Mouse (Mus musculus) testis, postnatal 10 days (tissue): ENCODE results near the gene 4930451I11Rik.
A peak's percentile ranks its signal among the peaks of the same experiment; 100 is the strongest.

Source experiments
- DNase-seq: peaks from one replicate; pipeline ENCODE4 v3.0.0; 2021; ENCODE audit warnings: low spot score

Gene 4930451I11Rik

DNA sequence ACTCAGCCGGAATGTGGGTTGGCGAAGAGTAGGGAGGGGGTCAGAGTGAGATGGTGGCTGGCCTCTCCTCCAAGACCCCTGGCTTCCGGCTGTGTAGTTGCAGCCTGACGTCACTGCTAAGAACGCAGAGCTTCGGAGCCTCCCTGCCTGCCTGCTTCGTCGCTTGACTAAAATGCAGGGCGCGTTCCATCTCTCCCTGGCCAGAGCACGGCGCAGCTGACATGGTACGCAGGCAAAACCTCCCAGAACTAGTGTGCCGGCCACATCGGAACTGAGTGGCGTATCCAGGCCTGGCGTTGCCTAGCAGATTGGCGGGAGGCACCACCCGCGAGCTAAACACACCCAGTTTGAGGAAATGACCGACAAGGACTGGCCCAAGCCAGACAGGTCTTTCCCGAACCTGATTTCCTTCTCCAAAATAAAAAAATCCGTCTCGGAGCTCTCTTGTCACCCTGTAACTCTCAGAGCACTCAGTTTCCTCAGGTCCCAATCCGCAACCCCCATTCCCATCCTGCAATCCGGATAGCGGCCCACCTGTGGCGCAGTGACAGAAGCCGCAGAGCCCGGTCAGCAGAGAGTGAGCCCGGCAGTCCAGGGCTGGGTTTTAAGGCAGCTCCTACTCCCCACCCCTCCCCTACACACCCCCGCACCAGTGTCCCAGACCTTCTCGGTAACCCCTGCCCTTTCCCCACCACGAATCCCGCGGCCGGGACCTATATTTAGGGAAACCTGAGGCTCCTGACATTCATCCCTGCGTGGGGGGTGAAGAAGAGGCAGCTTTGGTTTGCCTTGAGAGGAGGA is 31.8 kb downstream of the 4930451I11Rik start:
- peak; percentile 78 for DNase-seq

DNA sequence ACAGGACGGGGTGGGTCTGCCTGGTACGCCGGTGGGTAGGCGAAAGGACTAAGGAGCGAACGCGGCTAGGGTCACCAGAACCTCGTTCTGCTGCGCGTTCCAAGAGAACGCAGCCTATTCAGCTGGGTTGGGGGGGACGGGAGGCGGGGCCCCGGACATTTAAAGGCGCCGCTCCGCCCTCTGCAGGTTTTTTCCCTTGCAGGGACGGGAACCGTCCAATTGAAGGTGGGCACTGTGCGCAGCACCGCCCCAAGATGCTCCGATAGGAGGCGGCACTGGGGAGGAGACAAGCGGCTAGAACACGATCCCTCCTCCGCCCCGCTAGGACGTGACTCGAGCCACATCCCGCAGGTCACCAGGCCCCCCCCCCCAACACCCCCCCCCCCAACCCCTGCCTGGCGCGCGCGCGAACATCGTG is 32.4 kb downstream of the 4930451I11Rik start:
- peak; percentile 96 for DNase-seq

DNA sequence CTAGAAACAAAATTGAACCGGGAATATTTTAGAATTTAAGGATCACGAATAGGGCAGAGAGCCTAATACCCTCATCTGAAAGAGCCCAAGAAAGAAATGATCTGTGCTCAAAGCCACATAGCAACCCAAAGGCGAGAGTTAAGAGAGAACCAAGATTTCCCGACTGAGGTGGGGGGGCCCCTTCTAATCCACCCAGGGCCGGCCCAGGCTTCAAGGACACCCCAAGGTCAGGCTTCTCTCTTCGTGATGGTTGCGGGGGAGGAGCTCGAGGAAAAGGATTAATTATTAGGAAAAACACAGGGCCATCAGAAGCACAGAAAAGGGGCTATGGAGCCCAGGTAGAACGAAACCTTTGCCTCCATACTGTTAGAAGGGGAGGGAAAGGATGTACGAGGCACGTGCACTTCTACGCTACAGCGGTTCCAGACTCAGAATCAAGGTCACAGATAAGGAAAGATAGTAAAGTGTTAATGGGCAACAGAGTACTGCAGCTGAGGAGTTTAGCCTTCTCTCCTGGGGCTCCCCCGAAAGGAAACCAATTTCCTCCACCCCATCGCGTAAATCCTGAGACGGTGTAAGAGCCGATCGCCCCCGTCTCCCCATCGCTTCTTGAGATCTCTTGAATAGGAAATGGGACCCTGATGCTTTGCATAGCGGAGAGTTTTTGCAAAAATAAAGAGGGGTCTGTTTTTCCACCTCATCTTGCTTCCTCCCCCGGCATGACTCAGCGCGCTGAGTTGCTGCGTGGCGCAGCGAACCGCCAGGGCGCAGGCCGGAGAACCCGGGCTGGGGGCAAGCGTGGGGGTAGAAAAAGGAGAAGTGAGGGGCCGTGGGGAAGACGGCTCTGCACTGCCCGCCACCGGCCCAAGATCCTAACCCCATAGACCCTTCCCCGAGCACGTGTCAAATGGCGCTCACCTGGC is 33.1 kb downstream of the 4930451I11Rik start:
- peak; percentile 68 for DNase-seq

DNA sequence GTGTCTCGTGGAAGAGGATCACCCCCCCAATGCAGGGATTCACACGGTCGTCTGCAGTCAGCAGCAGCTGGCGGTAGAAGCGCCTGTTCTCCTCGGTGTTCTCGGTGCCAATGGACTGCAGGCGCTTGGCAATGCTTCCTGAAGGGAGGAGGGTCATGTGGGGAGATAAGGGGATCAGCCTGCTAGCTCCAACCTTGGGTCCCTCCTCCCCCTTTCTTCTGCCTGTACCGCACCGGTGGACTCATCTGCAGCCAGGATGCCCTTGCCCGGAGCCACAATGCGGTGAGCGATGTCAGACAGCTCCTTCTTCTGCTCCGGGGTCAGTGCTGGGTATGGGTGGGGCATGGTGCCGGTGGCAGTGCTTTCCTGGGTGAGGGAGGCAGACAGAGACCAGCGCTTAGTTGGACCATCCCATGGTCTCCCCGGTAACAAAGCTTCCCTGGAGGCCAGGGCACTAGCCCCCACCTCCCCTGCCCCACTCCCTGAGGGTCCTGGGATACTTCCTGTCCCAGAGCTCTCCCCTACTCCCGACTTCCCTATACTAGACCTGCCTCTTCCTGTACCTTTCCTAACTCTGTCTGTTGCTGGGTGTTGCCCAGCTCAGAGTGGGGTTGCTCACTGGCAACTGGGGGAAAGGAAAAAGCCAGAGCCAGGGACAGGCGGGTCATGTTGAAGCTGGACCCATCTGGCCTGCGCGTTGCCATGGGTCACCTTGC is 33.9 kb downstream of the 4930451I11Rik start, which contains the start of gene Fam57b:
Gene Fam57b, plus strand, starts transcription at position 258 of the 716 bp plus-strand sequence.
- DNase-seq: peak; percentile 76

GRCm38 (mm10) chr7:126796350-126796932 is 35.0 kb downstream of the 4930451I11Rik start:
- DNase-seq: peak; percentile 70

DNA sequence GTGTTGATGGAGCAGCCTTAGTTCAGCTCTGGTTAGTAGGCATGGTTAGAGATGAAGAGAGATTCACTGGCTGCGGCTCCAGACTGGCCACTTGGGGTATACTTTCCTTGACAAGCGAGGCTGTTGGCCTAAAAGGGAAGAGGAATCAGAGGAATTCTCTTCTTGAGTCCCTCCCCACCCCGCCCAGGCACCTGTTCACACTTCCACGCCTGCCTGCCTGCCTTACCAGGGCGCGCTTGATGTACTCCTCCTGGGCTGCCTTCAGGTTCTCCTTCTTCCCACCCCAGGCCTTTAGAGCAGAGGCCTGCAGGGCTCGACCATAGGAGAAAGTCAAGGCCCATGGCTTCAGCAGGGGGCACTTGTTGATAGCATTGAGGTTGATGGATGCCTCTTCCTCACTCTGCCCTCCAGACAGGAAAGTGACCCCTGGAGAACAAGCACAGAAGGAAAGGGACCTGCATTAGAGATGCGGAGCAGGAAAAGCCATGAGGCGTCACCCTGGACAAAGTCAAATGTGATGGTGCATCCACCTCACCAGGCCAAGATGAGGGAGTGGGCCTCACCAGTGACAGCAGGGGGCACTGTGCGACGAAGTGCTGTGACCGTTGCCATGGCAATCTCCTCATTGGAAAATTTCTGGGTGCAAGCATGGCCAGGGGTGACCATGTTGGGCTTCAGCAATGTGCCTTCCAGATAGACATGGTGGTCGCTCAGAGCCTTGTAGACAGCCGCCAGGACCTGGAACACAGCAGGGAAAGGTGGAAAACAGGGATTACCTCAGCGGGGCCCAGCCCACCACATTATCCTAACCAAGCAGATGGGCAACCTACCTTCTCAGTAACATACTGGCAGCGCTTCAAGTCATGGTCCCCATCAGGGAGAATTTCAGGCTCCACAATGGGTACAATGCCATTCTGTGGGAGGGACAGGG is 35.8 kb downstream of the 4930451I11Rik start:
- no peak for DNase-seq

GRCm38 (mm10) chr7:126794271-126794605 is 37.2 kb downstream of the 4930451I11Rik start:
- no peak for DNase-seq

GRCm38 (mm10) chr7:126793456-126794270 is 37.8 kb downstream of the 4930451I11Rik start:
- DNase-seq: no peak

GRCm38 (mm10) chr7:126792721-126793443 is 38.6 kb downstream of the 4930451I11Rik start:
- no peak for DNase-seq

DNA sequence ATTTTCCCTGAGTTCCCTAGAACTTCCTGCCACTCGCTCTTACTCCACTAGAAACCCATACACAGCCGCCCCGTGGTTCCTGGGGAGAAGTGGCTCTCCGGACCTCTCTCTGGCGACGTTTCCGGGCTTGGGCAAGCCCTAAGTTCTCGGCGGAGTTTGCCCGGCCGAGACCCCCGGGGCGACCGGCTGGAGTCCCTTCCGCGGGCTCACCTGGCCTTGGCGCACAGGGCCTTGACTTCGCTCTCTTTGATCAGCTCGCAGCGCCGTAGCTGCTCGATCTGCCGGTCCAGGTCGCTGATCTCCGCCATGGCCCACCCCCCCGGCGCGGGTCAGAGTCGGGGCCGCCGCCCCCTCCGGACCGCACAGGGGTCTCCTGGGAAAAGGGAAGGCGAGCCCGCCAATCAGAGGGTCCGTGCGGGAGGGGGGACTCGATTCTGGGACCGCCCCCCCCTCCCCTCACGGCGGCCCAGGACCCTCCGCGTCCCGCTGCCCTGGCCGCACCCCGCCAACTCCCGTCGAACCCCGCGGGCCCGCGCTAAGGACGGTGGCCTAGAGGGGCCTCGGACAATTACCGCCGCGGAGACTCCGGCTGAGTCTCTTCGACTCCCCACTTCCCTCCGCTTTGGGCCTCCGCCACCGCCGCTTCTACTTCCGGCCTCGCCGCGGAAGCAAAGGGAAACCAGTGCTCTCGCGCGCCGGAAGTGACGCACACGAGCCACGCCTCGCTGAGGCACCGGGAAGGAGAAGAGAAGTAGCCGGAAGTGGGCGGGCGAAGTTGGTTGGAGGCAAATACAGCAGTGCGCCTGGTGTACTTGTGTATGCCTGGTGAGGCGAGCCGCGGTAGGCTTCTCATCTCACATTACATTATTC is 39.4 kb downstream of the 4930451I11Rik start, which contains the start of gene Ppp4c:
Gene Ppp4c, minus strand, starts transcription at position 646 of the 870 bp plus-strand sequence.
- peak; percentile 97 for DNase-seq

GRCm38 (mm10) chr7:126789141-126789540 is 42.3 kb downstream of the 4930451I11Rik start:
- DNase-seq: no peak

GRCm38 (mm10) chr7:126786142-126786541 is 45.3 kb downstream of the 4930451I11Rik start:
- no peak for DNase-seq

GRCm38 (mm10) chr7:126785056-126785455 is 46.4 kb downstream of the 4930451I11Rik start:
- DNase-seq: no peak

DNA sequence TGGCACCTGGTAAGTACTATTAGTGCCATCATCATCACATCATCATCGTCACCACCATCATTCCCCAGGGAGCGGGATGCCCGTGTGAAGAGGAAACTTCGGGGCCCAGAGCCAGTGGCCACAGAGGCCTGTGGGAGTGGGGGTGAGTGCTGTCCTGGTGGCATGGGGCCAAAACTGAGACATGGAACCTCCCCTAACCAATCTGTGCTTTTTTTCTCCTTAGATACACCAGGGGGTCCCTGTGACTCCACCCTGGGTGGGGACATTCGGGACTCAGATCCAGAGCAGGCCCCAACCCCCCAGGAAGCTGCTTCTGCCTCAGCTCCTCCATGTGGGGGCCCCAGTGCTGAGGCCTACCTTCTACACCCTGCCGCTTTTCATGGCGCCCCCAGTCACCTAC is 47.0 kb downstream of the 4930451I11Rik start:
- DNase-seq: peak; percentile 64

DNA sequence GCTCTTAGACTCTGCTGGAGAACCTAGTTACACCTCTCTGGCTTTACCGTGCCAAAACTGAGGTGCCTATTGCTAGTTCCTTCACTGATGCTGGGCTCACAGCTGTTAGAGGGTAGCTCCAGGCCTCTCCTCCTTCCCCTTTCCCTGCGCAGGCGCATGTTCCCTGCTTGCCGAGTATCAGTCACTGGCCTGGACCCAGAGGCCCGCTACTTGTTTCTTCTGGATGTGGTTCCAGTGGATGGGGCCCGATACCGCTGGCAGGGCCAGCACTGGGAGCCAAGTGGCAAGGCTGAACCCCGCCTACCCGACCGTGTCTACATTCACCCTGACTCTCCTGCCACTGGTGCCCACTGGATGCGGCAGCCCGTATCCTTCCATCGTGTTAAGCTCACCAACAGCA is 48.7 kb downstream of the 4930451I11Rik start:
- no peak for DNase-seq

DNA sequence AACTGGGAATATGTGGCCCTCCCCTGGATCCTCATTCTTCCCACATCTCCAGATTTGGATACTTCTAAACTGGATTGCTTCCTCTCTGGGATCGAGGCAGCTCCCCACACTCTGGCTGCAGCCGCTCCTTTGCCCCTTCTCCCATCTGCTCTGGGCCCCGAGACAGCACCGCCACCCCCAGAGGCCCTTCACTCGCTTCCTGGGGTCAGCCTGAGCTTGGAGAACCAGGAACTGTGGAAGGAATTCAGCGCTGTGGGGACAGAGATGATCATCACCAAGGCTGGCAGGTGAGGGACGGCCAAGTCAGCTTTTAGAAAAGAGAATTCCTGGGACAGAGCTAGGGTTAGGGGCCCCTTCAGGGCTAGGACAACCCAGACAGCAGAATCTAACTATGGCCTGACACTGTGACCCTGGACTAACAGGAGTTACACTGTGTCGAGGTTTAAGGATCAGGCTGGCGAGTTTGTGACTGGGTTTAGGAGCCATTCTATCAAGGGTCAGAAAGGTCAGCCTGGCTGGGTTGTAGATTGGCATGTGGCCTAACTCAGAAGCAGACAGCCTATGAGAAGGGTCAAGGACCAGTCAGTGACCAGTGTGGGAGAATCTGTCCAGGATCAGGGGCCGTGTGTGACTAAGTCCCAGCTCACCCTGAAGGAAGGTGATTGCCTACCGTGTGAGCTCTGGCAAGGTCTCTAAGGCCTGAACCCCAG is 49.6 kb downstream of the 4930451I11Rik start:
- DNase-seq: no peak

DNA sequence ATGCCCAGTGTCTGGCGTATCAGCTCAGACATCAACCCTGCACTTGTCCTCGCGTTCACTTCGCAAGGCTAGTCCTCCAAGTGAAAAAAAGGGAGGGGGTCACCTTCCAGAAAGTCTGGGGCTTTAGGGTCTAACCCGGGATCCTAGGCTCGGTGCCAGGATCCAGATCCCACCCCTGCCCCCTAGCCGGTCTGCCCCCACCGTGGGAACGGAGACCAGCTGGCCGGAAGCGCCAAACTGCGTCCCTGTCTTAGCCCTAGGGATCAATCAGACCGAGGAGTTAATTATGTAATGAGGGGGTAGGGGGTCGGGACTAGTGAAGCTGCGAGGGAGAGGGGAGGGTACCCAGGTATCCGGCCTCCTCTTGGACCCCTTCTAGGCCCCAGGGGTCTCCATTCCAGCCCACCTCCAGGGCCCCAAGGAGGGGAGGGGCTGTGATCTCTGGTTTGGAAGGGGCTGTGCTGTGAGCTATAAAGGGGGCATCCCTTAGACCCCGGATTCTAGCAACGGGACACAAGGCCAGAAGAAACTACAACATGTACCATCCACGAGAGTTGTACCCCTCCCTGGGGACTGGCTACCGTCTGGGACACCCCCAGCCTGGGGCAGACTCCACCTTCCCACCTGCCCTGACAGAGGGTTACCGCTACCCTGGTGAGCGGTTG is 50.3 kb downstream of the 4930451I11Rik start, which contains the start of gene Tbx6:
Gene Tbx6, plus strand, starts transcription at position 513 of the 665 bp plus-strand sequence.
- peak; percentile 70 for DNase-seq
